Mouse (Mus musculus): ENCODE measurements around the gene Cd320. TPM values are rescaled to one million over a fixed set of nuclear protein-coding genes. Genes with fewer than 3 reads are reported as not detected.
A peak's percentile ranks its signal among the peaks of the same experiment; 100 is the strongest.
"Not testable (repeated sequence)": the region's sequence is repeated elsewhere in the genome, so short reads cannot be mapped to it uniquely, and the experiment has no call there.

Cd320 gene
- polyA plus RNA-seq, 1 experiment: 0.26 TPM

DNA sequence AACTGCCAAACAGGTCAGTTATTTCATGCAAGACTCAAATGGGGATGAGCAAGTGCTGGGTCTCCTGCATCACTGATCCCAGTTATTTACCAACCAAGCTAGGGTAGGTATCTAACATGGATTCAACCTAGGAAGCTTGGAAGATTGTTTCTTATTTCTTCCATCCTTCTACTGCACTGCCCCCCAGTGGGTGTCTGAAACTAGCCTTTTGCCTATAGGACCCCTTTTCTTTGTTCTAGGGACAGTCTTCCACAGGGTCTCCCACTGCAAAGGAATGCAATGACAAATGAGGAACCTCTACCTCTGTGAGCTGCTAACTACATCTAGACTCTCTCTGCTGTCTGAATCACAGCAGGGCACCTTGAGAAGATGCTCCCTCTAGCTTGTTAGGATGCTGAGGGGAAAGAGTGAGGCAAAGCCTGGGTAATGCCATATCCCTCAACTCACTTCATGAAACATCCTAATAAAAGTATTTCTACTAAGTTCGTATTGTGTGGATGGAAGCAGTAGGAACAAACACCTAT lies 20.4 kb upstream of the Cd320 start:
- peaks cover 60% of the 10 kb centered on the region for H3K4me1 ChIP-seq (ENCODE audit: control insufficient read depth)
- H3K36me3 ChIP-seq (ENCODE audit: control insufficient read depth): peaks cover 70% of the 10 kb centered on the region
- no peaks in the 10 kb centered on the region for H3K9me3 ChIP-seq (ENCODE audit: control insufficient read depth, low read length)

GRCm38 (mm10) chr17:33823171-33823570 lies 19.7 kb upstream of the Cd320 start:
- Histone ChIP-seq H3K36me3 (ENCODE audit: control insufficient read depth) (peaks cover 69% of the 10 kb centered on the region), H3K4me1 (ENCODE audit: control insufficient read depth) (peaks cover 55% of the 10 kb centered on the region), H3K4me3 (replicated peaks) (peak overlapping the region; percentile 91)
- not testable (repeated sequence) for H3K9me3 ChIP-seq (ENCODE audit: control insufficient read depth, low read length); H3K27me3 ChIP-seq (ENCODE audit: control insufficient read depth)

More for the DNA sequence above, 20.4 kb upstream of the Cd320 start:
- peak overlapping the region; percentile 91 for H3K4me3 ChIP-seq (replicated peaks)
- no peaks in the 10 kb centered on the region for H3K27me3 ChIP-seq (ENCODE audit: control insufficient read depth)
- no peak for TF ChIP-seq GATA1 (IDR thresholded peaks at IDR 0.05; ENCODE audit: low read length)
- TF ChIP-seq TAL1 (IDR thresholded peaks at IDR 0.05; ENCODE audit: low read length): no peak

GRCm38 (mm10) chr17:33824084-33824996 lies 18.6 kb upstream of the Cd320 start, which contains the start of the genes Rps28 and Ndufa7:
Gene Rps28 (minus strand): TSS chr17:33824562.
Gene Ndufa7 (plus strand): TSS chr17:33824572.
- H3K36me3 ChIP-seq (ENCODE audit: control insufficient read depth): peaks cover 67% of the 10 kb centered on the region
- TF ChIP-seq TAL1 (IDR thresholded peaks at IDR 0.05; ENCODE audit: low read length) (no peak), GATA1 (IDR thresholded peaks at IDR 0.05; ENCODE audit: low read length) (no peak)
- peak within 1 kb of the TSS; percentile 91 for H3K4me3 ChIP-seq (replicated peaks)
- peaks cover 46% of the 10 kb centered on the region for H3K4me1 ChIP-seq (ENCODE audit: control insufficient read depth)
- H3K9me3 ChIP-seq (ENCODE audit: control insufficient read depth, low read length): no peaks in the 10 kb centered on the region
- H3K27me3 ChIP-seq (ENCODE audit: control insufficient read depth): no peaks in the 10 kb centered on the region

DNA sequence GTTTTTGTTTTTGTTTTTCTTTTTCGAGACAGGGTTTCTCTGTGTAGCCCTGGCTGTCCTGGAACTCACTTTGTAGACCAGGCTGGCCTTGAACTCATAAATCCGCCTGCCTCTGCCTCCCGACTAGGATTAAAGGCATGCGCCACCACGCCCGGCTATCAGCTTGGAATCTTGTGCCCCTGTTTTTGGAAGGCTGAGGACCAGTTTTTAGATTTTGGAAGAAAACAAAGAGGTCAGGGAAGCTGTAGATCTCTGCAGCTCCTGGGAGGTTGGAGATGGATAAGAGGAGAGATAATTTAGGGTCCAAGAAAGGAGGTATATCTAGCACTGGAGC lies 17.9 kb upstream of the Cd320 start:
- H3K4me3 ChIP-seq (replicated peaks): peak overlapping the region; percentile 91
- H3K4me1 ChIP-seq (ENCODE audit: control insufficient read depth): peaks cover 46% of the 10 kb centered on the region
- H3K27me3 ChIP-seq (ENCODE audit: control insufficient read depth); H3K9me3 ChIP-seq (ENCODE audit: control insufficient read depth, low read length): not testable (repeated sequence)
- peaks cover 67% of the 10 kb centered on the region for H3K36me3 ChIP-seq (ENCODE audit: control insufficient read depth)

DNA sequence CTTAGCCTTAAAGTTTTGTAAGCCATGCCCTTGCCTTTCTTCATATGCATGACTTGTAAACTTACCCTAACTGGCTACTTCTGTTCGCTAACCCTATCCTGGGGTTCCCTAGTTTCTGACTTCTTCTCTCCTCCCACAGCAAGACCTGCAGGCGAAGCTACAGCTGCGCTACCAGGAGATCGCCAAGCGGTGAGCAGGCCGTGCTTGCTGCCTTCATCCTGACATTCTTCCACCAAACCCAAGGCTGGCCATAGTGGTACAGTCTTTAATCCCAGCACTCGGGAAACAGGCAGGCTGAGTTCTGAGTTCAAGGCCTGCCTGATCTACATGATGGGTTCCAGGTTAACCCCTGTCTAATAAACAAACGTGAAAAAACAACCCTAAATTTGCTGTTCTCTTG lies 17.4 kb upstream of the Cd320 start:
- Histone ChIP-seq H3K36me3 (ENCODE audit: control insufficient read depth) (peaks cover 67% of the 10 kb centered on the region), H3K9me3 (ENCODE audit: control insufficient read depth, low read length) (no peaks in the 10 kb centered on the region), H3K4me3 (replicated peaks) (peak overlapping the region; percentile 91), H3K27me3 (ENCODE audit: control insufficient read depth) (no peaks in the 10 kb centered on the region), H3K4me1 (ENCODE audit: control insufficient read depth) (peaks cover 44% of the 10 kb centered on the region)
- no peak for TF ChIP-seq TAL1 (IDR thresholded peaks at IDR 0.05; ENCODE audit: low read length)
- TF ChIP-seq GATA1 (IDR thresholded peaks at IDR 0.05; ENCODE audit: low read length): no peak

GRCm38 (mm10) chr17:33826850-33827249 lies 16.0 kb upstream of the Cd320 start:
- TF ChIP-seq GATA1 (IDR thresholded peaks at IDR 0.05; ENCODE audit: low read length) (no peak), TAL1 (IDR thresholded peaks at IDR 0.05; ENCODE audit: low read length) (no peak)
- H3K9me3 ChIP-seq (ENCODE audit: control insufficient read depth, low read length): no peaks in the 10 kb centered on the region
- H3K4me1 ChIP-seq (ENCODE audit: control insufficient read depth): peaks cover 39% of the 10 kb centered on the region
- peaks cover 67% of the 10 kb centered on the region for H3K36me3 ChIP-seq (ENCODE audit: control insufficient read depth)
- no peak overlapping the region for H3K4me3 ChIP-seq (replicated peaks)
- no peaks in the 10 kb centered on the region for H3K27me3 ChIP-seq (ENCODE audit: control insufficient read depth)

DNA sequence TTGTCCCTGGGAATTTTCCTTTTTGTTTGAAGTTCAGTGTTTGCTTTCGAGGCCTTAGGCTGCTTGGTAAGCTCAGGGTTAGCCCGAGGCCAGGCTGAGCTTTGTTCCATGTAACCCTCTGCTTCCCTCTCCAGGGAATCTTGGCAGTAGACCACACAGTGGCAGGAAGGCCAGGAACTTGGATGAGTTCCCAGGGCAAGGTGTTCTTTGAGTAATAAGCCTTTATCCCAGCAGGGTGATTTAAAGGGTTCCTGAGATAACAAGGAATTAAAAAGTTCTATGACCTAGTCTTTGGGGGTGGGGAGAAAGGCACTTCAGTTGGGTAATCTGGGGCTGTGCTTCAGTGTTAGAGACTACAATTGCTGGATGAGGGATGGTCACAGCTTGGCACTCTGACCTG lies 14.0 kb upstream of the Cd320 start:
- Histone ChIP-seq H3K27me3 (ENCODE audit: control insufficient read depth) (no peaks in the 10 kb centered on the region), H3K36me3 (ENCODE audit: control insufficient read depth) (peaks cover 64% of the 10 kb centered on the region), H3K9me3 (ENCODE audit: control insufficient read depth, low read length) (no peaks in the 10 kb centered on the region), H3K4me3 (replicated peaks) (no peak overlapping the region), H3K4me1 (ENCODE audit: control insufficient read depth) (peaks cover 19% of the 10 kb centered on the region)
- TF ChIP-seq GATA1 (IDR thresholded peaks at IDR 0.05; ENCODE audit: low read length): no peak
- no peak for TF ChIP-seq TAL1 (IDR thresholded peaks at IDR 0.05; ENCODE audit: low read length)

DNA sequence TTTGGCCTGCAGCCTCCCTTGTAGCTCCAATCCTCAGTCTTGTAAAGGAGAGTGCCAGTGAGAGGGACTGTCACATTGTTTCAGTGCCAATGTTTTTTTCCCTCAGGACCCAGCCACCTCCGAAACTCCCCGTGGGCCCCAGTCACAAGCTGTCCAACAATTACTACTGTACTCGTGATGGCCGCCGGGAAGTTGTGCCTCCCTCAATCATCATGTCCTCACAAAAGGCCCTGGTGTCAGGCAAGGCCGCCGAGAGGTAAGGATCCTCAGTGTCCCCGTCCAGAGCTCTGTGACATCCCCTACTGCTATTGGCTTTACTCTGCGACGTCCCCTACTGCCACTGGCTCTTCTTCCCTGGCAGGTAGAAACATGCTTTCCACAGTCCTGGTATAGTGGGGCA lies 13.3 kb upstream of the Cd320 start:
- Histone ChIP-seq H3K4me3 (replicated peaks) (no peak overlapping the region), H3K27me3 (ENCODE audit: control insufficient read depth) (no peaks in the 10 kb centered on the region), H3K4me1 (ENCODE audit: control insufficient read depth) (peaks cover 16% of the 10 kb centered on the region), H3K9me3 (ENCODE audit: control insufficient read depth, low read length) (no peaks in the 10 kb centered on the region), H3K36me3 (ENCODE audit: control insufficient read depth) (peaks cover 69% of the 10 kb centered on the region)
- TF ChIP-seq GATA1 (IDR thresholded peaks at IDR 0.05; ENCODE audit: low read length) (no peak), TAL1 (IDR thresholded peaks at IDR 0.05; ENCODE audit: low read length) (no peak)

DNA sequence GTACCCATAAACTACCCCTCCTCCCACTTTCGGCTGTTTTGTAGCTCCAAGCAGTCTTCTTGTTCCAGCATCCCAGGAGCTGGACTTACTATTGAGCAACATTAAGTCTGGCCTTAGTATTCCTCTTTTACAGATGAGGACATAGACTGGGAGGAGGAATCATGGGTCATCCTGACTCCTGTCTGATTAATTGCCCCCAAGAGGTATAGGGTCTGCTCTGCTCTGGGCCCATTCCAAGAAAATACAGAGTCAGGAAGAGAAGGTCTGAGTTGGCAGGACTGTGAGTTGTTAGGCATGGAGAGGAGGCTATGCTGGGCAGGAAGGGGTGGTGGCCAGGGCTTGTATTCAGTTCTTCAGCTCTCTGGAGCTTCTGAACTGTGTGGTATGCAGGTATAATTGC lies 1.3 kb downstream of the Cd320 start:
- no peak overlapping the region for H3K4me3 ChIP-seq (replicated peaks)

More for the DNA sequence above, 1.3 kb downstream of the Cd320 start:
- H3K36me3 ChIP-seq (ENCODE audit: control insufficient read depth): peaks cover 16% of the 10 kb centered on the region
- no peaks in the 10 kb centered on the region for H3K27me3 ChIP-seq (ENCODE audit: control insufficient read depth)
- no peak for TF ChIP-seq GATA1 (IDR thresholded peaks at IDR 0.05; ENCODE audit: low read length)
- TF ChIP-seq TAL1 (IDR thresholded peaks at IDR 0.05; ENCODE audit: low read length): no peak
- no peaks in the 10 kb centered on the region for H3K9me3 ChIP-seq (ENCODE audit: control insufficient read depth, low read length)
- peaks cover 30% of the 10 kb centered on the region for H3K4me1 ChIP-seq (ENCODE audit: control insufficient read depth)

Measured in erythroblast, embryonic 14.5 days (primary cell).